Mouse (Mus musculus) stomach, postnatal 0 days (tissue): ENCODE data around the gene Bmpr1a.

Experiments
- CTCF ChIP-seq: IDR thresholded peaks from 2 replicates; pipeline ENCODE4 v1.5.1; 2016; ENCODE audit warnings: antibody characterized with exemption, low read depth, mild to moderate bottlenecking, moderate library complexity
- EP300 ChIP-seq: optimal IDR thresholded peaks from 2 replicates; pipeline ENCODE3; 2016; ENCODE audit warnings: antibody characterized with exemption

GRCm38 (mm10) chr14:34440526-34441066 is 62.5 kb downstream of the Bmpr1a start:
- TF ChIP-seq CTCF: no peak
- TF ChIP-seq EP300: no peak
